Mouse (Mus musculus) heart, embryonic 15.5 days (tissue): ENCODE measurements around the gene Zfp429. TPM values are rescaled to one million over a fixed set of nuclear protein-coding genes. Genes with fewer than 3 reads are reported as not detected.
"Not testable (repeated sequence)": the region's sequence is repeated elsewhere in the genome, so short reads cannot be mapped to it uniquely, and the experiment has no call there.

ENCODE experiments used
- ATAC-seq: fragments of 200-750 bp; cut with Nextera tagmentation; replicated peaks from 2 replicates; pipeline ENCODE4 v1.8.0; 2017; ENCODE audit warnings: low read depth, moderate TSS enrichment; ENCODE audit not compliant: insufficient number of reproducible peaks, insufficient read depth, low FRiP score
- H3K27ac ChIP-seq: fragments of 300-500 bp; sonication (generic); 2 replicates; pipeline ENCODE4 v1.5.1; 2015; ENCODE audit warnings: mild to moderate bottlenecking, inconsistent platforms
- H3K27me3 ChIP-seq: fragments of 300-500 bp; sonication (generic); 2 replicates; pipeline ENCODE4 v1.6.1; 2015; ENCODE audit warnings: inconsistent platforms
- H3K36me3 ChIP-seq: fragments of 300-500 bp; sonication (generic); 2 replicates; pipeline ENCODE4 v1.6.1; 2015; ENCODE audit warnings: mild to moderate bottlenecking, inconsistent platforms
- H3K4me1 ChIP-seq: fragments of 300-500 bp; sonication (generic); replicated peaks from 2 replicates; pipeline ENCODE4 v1.6.1; 2015; ENCODE audit warnings: inconsistent platforms
- H3K4me2 ChIP-seq: fragments of 300-500 bp; sonication (generic); 2 replicates; pipeline ENCODE4 v1.6.1; 2015; ENCODE audit warnings: inconsistent platforms, mild to moderate bottlenecking, moderate library complexity
- H3K4me3 ChIP-seq: fragments of 300-500 bp; sonication (generic); 2 replicates; pipeline ENCODE4 v1.5.1; 2015; ENCODE audit warnings: mild to moderate bottlenecking, inconsistent platforms
- H3K9ac ChIP-seq: fragments of 300-500 bp; sonication (generic); 2 replicates; pipeline ENCODE4 v1.6.1; 2015; ENCODE audit warnings: mild to moderate bottlenecking, inconsistent platforms
- H3K9me3 ChIP-seq: fragments of 300-500 bp; sonication (generic); replicated peaks from 2 replicates; pipeline ENCODE4 v1.6.1; 2016; ENCODE audit warnings: inconsistent platforms
- WGBS: fragments of 180-500 bp; shearing (Covaris S2); methylation state at CpG from one replicate; pipeline ENCODE4 v1.1.7; 2015; ENCODE audit warnings: mixed read lengths; 5-methylcytosine and 5-hydroxymethylcytosine counted together
- polyA plus RNA-seq: library from polyadenylated mRNA; unstranded; fragments of >200 nt; fragmentation: Nextera tagmentation; extraction: Ambion mirVana; gene quantifications from 2 replicates; pipeline ENCODE4 v1.2.1, GENCODE M21; 2015

Zfp429 gene
- polyA plus RNA-seq, 1 experiment from 2014 or later: 2.6 TPM

- Histone ChIP-seq H3K4me3 (peak within 1 kb of the TSS; percentile 57), H3K9ac (peak within 1 kb of the TSS; percentile 46; the same call in 1 of the 2 replicates), H3K4me2 (peak within 1 kb of the TSS; percentile 61)
- WGBS: 12% methylated on average over 15 of the region's 15 CpGs
- not testable (repeated sequence) for H3K9me3 ChIP-seq, H3K27ac ChIP-seq, H3K27me3 ChIP-seq, H3K4me1 ChIP-seq, H3K36me3 ChIP-seq
- peak; percentile 88 for ATAC-seq
Measured at GRCm38 (mm10) chr13:67375050-67375911, 24.3 kb downstream of the Zfp429 start, which contains the start of the genes Gm28041 and Zfp456. Gene Gm28041 (minus strand): TSS chr13:67375733. Gene Zfp456 (minus strand): TSS chr13:67375810.

- Histone ChIP-seq H3K4me2 (peak within 1 kb of the TSS; percentile 74), H3K36me3 (no peaks in the 10 kb centered on the region), H3K27ac (peak within 1 kb of the TSS; percentile 79), H3K4me1 (peaks cover 8% of the 10 kb centered on the region), H3K9ac (peak within 1 kb of the TSS; percentile 72), H3K9me3 (no peaks in the 10 kb centered on the region), H3K4me3 (peak within 1 kb of the TSS; percentile 83), H3K27me3 (no peaks in the 10 kb centered on the region)
- WGBS: under 1% methylated on average over 15 of the region's 15 CpGs
- peak; percentile 79 for ATAC-seq
Measured at GRCm38 (mm10) chr13:67360131-67360744, 39.4 kb downstream of the Zfp429 start, which contains the start of the genes Gm28044 and Zfp953. Gene Gm28044 (minus strand): TSS chr13:67360536. Gene Zfp953 (minus strand): TSS chr13:67360605.

GRCm38 (mm10) chr13:67351854-67352253, 47.8 kb downstream of the Zfp429 start:
- Histone ChIP-seq H3K27me3 (no peaks in the 10 kb centered on the region), H3K36me3 (no peaks in the 10 kb centered on the region), H3K4me3 (no peak overlapping the region), H3K9ac (no peak overlapping the region), H3K27ac (no peak overlapping the region), H3K4me1 (no peaks in the 10 kb centered on the region), H3K4me2 (no peak overlapping the region), H3K9me3 (no peaks in the 10 kb centered on the region)
- no peak for ATAC-seq

- no peaks in the 10 kb centered on the region for H3K9me3 ChIP-seq
- peaks cover 23% of the 10 kb centered on the region for H3K36me3 ChIP-seq
- no peaks in the 10 kb centered on the region for H3K4me1 ChIP-seq
- H3K9ac ChIP-seq: no peak overlapping the region
- H3K27ac ChIP-seq: no peak overlapping the region
- H3K27me3 ChIP-seq: no peaks in the 10 kb centered on the region
- H3K4me3 ChIP-seq: no peak overlapping the region
- WGBS: 85% methylated on average over 2 of the region's 2 CpGs
- H3K4me2 ChIP-seq: no peak overlapping the region
- no peak for ATAC-seq
Measured at GRCm38 (mm10) chr13:67343422-67343821, 56.2 kb downstream of the Zfp429 start.

Other genes starting within 250 kb of the Zfp429 start
- gene Rsl1, start 226.6 kb downstream of the Zfp429 start, polyA plus RNA-seq: 5.9 and 6.2 TPM in 2 replicates
- gene Zfp455, start 205.3 kb downstream of the Zfp429 start, polyA plus RNA-seq: 1.1 and 1.3 TPM in 2 replicates
- gene Zfp458, start 121.4 kb downstream of the Zfp429 start, polyA plus RNA-seq: 1.1 and 1.3 TPM in 2 replicates
- gene Zfp457, start 93.3 kb downstream of the Zfp429 start, polyA plus RNA-seq: 0.83 and 1.0 TPM in 2 replicates
- 1.4 and 1.5 TPM in 2 replicates for gene Zfp595, start 67.2 kb downstream of the Zfp429 start, polyA plus RNA-seq
- not detected in 2 replicates for gene Gm28044, start 39.3 kb downstream of the Zfp429 start, polyA plus RNA-seq
- 0.67 and 0.72 TPM in 2 replicates for gene Zfp953, start 39.2 kb downstream of the Zfp429 start, polyA plus RNA-seq
- gene Gm28041, start 24.1 kb downstream of the Zfp429 start, polyA plus RNA-seq: 0.35 and 1.1 TPM in 2 replicates
- 0.94 and 1.2 TPM in 2 replicates for gene Zfp456, start 24.0 kb downstream of the Zfp429 start, polyA plus RNA-seq
- 0.30 and 0.62 TPM in 2 replicates for gene Zfp459, start 21.6 kb upstream of the Zfp429 start, polyA plus RNA-seq
- 5.8 and 5.9 TPM in 2 replicates for gene Zfp874a, start 51.8 kb upstream of the Zfp429 start, polyA plus RNA-seq
- 1.8 and 3.0 TPM in 2 replicates for gene Zfp874b, start 84.4 kb upstream of the Zfp429 start, polyA plus RNA-seq
- gene Zfp58, start 100.7 kb upstream of the Zfp429 start, polyA plus RNA-seq: 7.8 and 8.0 TPM in 2 replicates
- gene Gm26965, start 126.3 kb upstream of the Zfp429 start, polyA plus RNA-seq: not detected in 2 replicates
- 17.7 and 18.2 TPM in 2 replicates for gene Zfp87, start 126.4 kb upstream of the Zfp429 start, polyA plus RNA-seq
- gene Zfp748, start 154.0 kb upstream of the Zfp429 start, polyA plus RNA-seq: 5.2 and 6.8 TPM in 2 replicates
- 2.1 and 2.6 TPM in 2 replicates for gene Zfp729b, start 209.9 kb upstream of the Zfp429 start, polyA plus RNA-seq
- gene Gm49345, start 237.9 kb upstream of the Zfp429 start, polyA plus RNA-seq: 0.24 and 0.57 TPM in 2 replicates
- gene Zfp729a, start 238.0 kb upstream of the Zfp429 start, polyA plus RNA-seq: 1.4 TPM in 2 replicates